Mouse (Mus musculus): ENCODE results near the gene Chadl.
"Not testable (repeated sequence)": the region's sequence is repeated elsewhere in the genome, so short reads cannot be mapped to it uniquely, and the experiment has no call there.

Gene Chadl

DNA sequence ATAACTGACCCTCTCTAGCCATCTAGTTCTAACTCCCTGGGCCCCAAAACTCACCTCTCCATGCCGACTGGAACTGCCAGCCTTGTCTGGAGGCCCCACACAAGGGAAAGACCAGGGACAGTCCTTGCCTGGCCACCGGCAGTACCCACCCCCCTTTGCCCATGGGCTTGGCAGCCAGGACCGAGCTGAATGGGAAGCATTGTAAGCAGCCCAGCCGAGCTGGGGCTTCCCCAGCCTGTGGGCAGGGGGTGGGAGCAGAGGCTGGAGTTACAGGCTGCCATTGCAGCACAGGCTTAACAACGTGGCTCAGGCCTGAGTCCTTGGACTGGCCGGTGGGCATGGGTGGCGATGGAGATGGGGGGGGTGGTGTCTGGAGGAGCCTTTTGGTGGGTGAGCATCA lies at the start of gene Chadl:
Gene Chadl (minus strand): TSS at position 113 of the 400 bp plus-strand sequence.
- no peak for DNase-seq

- DNase-seq = peak; percentile 54
Observed at GRCm38 (mm10) chr15:81745601-81746114, 48.6 kb upstream of the Chadl start.

DNA sequence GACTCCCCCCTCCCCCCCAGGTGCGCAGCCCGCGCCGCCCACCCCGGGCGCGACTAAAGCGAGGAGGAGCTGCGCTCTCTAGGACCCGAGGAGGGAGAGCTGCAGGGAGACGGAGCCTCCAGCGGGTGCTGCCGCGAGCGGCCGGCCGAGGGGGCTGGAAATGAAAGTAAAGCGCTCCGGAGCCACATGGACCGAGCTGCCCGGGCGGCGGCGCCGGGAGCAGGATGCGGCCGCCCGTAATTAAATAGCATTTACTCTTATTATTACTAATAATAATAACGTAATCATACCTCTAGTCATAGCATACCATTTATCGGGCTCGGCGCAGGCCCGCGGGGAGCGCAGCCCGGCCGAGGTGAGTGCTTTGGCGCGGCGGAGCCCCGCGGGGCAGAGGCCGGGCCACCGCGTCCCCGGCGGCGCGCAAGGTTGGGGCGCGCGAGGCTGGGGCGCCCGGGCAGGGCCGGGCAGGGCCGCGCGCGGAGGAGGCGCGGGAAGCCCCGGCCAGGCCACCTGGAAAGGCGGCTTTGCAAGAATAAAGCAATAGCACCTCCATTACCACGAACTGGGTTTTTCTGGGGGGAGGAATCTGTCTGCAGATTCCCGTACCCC lies 48.0 kb upstream of the Chadl start, which contains the start of the genes Zc3h7b and Rangap1:
Gene Zc3h7b (plus strand): TSS at position 66 of the 609 bp plus-strand sequence.
Gene Rangap1 (minus strand): TSS at position 539 of the 609 bp plus-strand sequence.
- peak; percentile 68 for DNase-seq

DNA sequence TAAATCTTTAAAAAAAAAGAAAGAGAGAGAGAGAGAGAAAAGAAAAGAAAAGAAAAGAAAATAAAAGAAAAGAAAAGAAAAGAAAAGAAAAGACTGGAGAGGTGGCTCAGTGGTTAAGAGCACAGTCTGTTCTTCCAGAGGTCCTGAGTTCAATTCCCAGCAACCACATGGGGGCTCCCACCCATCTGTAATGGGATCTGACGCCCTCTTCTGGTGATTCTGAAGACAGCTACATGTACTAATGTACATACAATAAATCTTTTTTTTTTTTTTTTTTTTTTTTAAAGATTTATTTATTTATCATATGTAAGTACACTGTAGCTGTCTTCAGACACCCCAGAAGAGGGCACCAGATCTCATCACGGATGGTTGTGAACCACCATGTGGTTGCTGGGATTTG lies 45.3 kb upstream of the Chadl start:
- not testable (repeated sequence) for DNase-seq

DNA sequence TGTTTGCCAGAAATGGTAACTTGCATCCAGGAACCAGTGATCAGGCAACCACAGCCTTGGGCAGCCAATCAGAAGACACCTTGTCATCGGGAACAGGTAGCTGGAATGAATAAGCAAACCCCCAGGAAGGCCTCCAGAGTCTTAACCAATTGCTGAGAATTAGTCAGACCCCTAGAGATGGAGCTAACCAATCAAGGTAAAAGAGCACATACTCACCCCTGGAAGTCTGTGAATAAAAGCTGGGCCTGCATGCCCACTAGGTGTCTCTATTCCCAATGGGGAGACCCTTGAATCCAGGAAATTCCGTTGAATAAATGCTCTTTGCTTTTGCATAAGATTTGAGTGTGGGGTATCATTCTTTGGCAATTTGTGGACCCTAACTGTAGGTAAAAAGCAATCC lies 42.8 kb upstream of the Chadl start:
- DNase-seq = no peak

GRCm38 (mm10) chr15:81739296-81739695 lies 42.2 kb upstream of the Chadl start:
- DNase-seq = no peak

- DNase-seq = no peak
Observed at GRCm38 (mm10) chr15:81735075-81735474, 38.0 kb upstream of the Chadl start.

- DNase-seq = peak; percentile 99
Observed at GRCm38 (mm10) chr15:81729792-81730635, 32.9 kb upstream of the Chadl start.

GRCm38 (mm10) chr15:81729241-81729791 lies 32.2 kb upstream of the Chadl start:
- peak; percentile 70 for DNase-seq

DNA sequence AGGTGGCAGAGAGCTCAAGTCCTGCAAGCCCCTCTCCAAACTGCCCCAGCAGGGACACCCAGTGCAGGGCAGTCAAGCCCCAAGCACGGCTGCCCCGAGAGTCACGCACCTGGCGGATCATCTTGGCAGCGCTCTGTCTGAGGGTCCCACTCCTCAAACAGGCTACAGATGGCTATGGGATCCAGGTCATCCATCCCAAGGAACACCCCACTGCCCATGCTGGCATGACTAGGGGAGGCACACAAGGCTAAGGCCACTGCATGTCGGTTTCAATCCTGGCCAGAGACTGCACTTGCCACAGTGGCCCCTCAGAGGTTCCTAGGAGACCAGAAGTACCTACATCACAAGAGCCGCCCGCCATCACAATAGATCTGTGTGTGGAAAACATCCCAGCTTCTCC lies 28.9 kb upstream of the Chadl start:
- DNase-seq = no peak

GRCm38 (mm10) chr15:81723653-81724052 lies 26.6 kb upstream of the Chadl start:
- DNase-seq = no peak

- no peak for DNase-seq
Observed at GRCm38 (mm10) chr15:81722361-81722760, 25.3 kb upstream of the Chadl start.

DNA sequence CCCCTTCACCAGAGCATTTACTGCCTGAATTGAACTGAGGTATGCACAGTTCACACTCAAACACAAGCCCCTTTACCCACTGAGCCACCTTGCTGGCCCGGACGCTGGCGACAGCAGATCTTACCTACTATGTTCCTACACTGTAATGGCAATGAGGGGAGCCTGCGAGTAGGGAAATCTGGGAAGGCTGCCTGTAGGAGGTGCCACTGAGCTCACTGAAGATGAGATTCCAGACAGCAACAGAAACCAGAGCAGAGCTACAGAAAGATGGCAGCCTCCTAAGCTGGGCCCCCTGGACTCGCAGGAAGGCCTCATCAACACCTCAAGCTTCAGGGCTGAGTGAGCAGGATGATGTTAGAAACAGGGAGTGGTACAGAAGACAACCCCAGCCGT lies 22.0 kb upstream of the Chadl start:
- DNase-seq = no peak

- DNase-seq = no peak
Observed at GRCm38 (mm10) chr15:81718336-81719138, 21.4 kb upstream of the Chadl start.

DNA sequence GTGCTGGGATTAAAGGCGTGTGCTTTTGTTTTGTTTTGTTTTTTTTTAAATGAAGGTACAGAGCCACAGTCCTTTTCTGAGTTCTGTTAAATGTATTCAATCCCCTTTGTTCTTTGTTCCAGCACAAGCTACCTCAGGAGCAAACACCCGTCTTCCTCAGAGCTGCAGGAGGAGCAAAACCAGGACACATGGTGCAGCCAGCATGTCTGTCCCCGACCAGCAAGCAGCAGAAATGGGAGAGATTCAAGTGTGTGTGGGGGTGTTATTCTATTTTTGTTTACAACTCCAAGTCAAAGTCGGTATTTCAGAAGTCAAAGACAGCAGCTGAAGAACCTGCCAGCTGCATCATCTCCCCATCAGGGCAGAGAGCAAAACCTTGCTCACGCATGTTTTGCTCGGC lies 16.7 kb upstream of the Chadl start:
- no peak for DNase-seq

DNA sequence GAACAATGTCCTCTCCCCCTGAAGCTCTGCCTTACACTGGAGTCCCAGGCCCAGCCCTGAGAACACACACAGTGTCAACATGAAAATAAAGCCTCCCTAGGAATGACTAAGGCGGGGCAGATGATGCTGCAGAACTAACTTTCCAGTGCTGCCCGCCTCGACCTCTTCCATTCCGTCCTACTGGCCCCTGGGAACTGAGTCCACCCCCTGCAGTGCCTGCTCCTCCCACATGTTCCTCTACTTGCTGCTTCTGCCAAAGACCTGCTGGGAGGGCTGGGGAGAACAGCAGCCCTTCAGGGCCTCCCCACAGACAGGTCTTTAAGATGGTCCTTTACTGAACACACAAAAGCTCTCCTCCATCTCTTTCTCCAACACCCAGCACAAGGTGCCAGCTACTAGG lies 13.7 kb upstream of the Chadl start:
- DNase-seq = no peak

- DNase-seq = no peak
Observed at GRCm38 (mm10) chr15:81709686-81710085, 12.6 kb upstream of the Chadl start.

GRCm38 (mm10) chr15:81708991-81709390 lies 11.9 kb upstream of the Chadl start:
- no peak for DNase-seq

DNA sequence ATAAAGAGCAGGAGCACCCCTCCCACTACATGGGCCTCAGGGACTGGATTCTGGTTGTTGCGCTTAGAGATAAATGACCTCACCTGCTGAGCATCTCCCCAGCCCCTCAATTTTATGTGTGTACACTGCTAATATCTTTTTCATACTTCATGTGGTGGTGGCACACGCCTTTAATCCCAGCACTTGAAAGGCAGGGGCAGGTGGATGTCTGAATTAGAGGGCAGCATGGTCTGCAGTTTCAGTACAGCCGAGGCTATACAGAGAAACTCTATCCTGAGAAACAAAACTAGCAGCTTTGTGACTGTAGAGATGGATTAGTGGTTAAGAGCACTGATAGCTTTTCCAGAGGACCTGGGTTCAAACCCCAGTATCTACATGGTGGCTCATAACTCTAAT lies 6.0 kb upstream of the Chadl start:
- no peak for DNase-seq

GRCm38 (mm10) chr15:81702306-81703093 lies 5.4 kb upstream of the Chadl start:
- DNase-seq = no peak

DNA sequence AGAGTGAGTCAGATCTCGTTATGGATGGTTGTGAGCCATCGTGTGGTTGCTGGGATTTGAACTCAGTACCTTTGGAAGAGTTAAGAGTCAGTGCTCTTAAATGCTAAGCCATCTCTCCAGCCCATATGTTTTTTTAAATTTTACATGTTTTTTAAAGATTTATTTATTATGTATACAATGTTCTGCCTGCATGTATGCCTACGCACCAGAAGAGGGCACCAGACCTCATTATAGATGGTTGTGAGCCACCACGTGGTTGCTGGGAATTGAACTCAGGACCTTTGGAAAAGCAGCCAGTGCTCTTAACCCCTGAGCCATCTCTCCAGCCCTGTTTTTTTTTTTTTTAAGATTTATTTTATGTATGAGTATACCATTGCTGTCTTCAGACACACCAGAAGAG lies 4.3 kb upstream of the Chadl start:
- DNase-seq = not testable (repeated sequence)

DNA sequence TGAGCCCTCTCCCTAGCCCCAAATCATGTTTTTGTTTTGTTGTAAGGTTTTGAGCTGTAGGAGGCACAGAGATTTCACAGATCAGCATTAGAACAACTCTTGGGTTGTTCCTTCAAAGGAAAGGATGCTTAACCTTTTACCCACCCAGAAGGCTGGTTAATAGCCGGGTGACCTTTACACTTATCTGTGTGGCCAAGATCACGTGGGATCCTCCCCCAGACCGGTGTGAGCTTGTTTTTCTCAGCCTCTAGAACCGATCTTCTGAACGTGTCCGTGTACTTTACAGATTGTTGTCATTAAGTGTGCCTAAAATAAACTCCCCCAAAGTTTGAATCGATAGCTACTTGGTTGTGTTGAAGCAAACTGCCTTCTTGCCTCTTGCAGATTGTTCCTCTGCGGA lies 3.5 kb upstream of the Chadl start:
- no peak for DNase-seq

Data from cerebellum, adult 11-12 months (tissue).